Mouse (Mus musculus) left cerebral cortex, adult 8-10 months (tissue): Measurements from ENCODE around the gene St3gal4. TPM values are rescaled to one million over a fixed set of nuclear protein-coding genes. Genes with fewer than 3 reads are reported as not detected.
A peak's percentile ranks its signal among the peaks of the same experiment; 100 is the strongest.

ENCODE experiments used
- DNase-seq, 2 experiments: peaks; one replicate each; pipeline ENCODE4 v3.0.0; 2022; ENCODE audit warnings: low spot score in 2 of 2
- total RNA-seq, 4 experiments: library from RNA; stranded (reverse); gene quantifications; 2 replicates each; pipeline ENCODE4 v1.2.4; 2022

St3gal4 gene
- total RNA-seq, 4 experiments from 2014 or later = 26.5 to 30.4 (median 28.9) TPM

DNA sequence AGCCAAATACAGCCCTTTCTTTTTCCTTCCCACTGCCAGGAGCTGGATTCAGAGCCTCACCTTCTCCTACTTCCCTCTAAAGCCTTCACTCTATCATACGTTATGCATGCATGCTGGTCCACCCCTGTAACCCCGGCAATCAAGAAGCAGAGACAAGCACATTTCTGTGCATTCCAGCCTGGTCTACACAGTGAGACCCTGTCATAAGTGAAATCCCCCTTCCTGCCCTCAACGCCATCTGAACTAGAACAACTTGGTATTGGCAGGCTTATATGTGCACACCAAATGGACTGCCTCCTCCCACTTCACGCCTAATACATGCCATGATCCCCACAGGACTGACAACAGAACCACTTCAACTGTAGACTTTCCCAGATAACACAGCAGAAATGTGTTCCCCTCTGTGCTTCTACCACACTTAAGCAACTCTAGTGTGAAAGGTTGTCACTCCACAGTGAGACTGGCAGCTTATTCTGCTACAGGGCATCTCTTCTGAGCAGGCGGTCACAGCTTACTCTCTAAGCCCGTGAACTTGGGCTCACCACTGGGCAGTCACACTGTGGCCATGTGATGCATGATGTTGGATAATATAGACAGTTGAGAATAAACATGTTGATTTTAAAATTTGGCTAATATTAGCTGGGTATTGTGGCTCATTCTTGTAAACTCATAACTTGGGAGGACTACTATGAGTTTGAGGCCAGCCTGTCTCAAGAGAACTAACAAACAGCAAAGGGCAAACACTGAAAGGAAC lies 68.2 kb downstream of the St3gal4 start:
- peak; percentile 0 to 3 for DNase-seq

DNA sequence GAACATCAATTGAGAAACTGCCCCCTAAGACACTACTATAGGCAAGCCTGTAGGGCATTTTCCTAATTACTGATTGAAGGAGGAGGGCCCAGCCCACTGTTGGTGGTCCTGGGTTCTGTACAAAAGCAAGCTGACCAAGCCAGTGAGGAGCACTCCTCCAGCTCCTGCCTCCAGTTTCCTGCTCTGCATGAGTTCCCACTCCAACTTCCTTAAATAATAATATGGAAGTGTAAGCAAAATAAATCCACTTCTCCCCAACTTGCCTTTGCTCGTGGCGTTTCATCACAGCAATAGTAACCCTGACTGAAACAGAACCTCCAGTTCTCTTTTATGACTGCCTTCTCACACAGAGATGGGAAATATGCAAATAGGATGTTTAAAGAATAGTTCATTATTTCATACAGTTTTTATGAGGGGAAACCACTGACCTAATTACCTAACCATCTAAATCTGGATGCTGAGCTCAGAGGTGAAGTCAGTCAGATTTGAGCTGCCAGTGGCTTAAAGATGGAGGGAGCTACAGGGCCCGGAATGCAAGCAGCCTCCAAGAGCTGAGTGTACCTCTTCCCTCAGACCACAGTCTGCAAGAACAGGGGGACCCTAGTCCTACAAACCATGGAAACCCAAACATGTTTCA lies 69.1 kb downstream of the St3gal4 start:
- DNase-seq = peak in 1 of 2 experiments; percentile 2

- DNase-seq = peak in 1 of 2 experiments; percentile 1
Measured at GRCm38 (mm10) chr9:35048449-35048848, 70.6 kb downstream of the St3gal4 start.

DNA sequence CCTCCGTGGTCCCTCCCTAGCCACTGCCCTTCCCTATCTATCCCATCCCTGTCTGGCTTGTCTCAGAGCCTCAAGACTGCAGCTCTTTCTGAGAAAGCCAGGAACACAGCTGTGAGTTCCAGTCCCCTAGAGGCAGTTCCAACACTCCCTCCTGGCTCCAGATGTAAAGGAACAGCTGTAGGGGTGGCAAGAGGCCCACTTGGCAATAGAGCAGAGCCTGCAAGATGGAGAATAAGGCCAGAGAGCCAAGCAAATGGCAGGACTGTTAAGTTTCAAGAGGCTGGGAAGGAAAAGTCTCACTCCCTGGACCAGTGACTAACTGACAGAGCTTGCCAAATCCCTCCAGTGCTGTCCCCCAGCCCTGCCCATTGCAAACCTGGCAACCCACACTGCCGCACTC lies 73.3 kb downstream of the St3gal4 start:
- no peak for DNase-seq

- no peak for DNase-seq
Measured at GRCm38 (mm10) chr9:35045031-35045531, 74.0 kb downstream of the St3gal4 start.

DNA sequence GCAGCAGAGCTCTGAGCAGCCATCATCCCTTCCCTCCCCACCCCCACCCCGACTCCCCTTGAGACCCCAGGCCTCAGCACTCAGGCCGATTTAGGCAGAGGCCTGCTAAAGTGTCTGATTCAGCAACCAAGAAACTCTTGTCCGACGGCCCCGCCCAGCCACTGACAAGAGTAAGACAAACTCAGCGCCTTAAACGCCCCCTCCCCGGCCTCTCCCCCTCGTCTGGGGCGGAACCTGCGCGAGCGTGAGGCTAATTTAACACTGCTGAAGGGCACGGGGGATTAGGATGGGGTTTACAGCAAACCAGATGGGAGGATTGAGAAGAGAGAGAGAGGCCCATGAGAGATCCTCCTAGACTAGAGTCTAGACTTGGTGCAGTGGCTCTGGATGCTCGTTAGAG lies 74.6 kb downstream of the St3gal4 start:
- no peak for DNase-seq

DNA sequence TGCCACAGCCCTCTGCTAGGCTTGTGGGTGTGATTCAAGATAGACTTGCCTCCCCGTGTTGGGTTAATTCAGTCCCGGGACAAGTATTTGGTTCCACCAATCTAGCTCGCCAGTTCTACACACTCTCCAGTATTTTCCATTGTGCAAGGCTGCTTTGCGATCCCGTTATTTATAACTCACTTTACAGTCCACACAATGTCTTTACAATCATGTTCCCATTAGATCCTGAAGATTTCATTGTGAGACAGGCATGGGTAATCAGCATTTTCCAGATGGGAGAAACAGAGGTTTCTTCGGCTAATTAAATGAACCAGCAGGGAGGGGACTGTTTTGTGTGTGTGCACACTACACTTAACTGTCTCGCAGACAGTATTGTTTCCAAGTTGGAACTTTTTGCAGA lies 75.4 kb downstream of the St3gal4 start:
- no peak for DNase-seq

GRCm38 (mm10) chr9:35041493-35041892 lies 77.6 kb downstream of the St3gal4 start:
- DNase-seq = no peak

DNA sequence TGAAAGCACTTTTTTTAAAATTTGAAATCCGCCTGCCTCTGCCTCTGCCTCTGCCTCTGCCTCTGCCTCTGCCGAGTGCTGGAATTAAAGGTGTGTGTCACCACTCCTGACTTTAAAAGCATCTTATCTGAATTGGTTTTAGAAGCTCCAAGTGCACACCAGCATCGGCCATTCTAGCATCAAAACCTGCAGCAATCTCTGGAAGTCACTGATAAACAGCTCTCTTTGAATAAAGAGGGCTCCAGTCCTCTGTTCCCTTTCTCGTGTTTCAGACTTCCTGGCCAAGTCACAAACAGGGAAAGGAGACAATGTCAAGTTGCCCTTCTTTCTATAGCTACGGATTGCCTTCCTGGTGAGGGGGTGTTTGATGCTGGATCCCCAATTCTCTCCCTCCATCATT lies 79.2 kb downstream of the St3gal4 start:
- DNase-seq = no peak

- DNase-seq = no peak
Measured at GRCm38 (mm10) chr9:35038922-35039586, 80.0 kb downstream of the St3gal4 start.

DNA sequence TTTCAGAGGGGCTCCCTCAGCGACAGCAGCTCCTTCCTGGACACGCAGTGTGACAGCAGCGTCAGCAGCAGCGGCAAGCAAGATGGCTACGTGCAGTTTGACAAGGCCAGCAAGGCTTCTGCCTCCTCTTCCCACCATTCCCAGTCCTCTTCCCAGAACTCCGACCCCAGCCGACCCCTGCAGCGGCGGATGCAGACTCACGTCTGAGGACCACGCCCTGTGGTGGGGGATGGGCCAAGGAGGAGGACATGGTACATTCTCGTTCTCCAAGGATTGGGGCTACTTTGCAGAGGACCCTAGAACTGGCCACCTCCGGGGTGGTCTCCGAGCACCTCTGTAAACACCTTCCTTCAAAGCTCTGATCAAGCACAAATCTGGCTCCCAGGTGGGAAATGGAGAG lies 84.0 kb downstream of the St3gal4 start:
- DNase-seq = no peak

GRCm38 (mm10) chr9:35032457-35032856 lies 86.6 kb downstream of the St3gal4 start:
- DNase-seq = no peak

DNA sequence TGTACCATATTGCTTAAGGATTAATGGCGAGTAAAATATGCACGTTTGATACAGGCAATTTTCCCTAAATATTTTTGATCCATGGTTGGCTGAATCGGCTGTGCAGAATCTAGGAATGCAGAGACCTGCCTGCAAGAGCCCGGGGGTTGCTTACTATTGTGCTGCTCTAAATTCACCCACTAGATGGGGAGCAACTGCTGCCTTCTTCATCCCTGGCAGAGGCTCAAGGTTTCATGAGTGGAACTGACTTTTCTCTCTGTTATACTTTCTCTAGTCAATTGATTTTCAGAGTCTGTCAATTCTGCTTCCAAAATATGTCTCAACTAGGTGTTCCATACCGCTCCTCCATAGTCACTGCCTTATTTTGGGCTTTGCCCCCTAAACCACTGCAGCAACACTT lies 88.2 kb downstream of the St3gal4 start:
- DNase-seq = no peak

DNA sequence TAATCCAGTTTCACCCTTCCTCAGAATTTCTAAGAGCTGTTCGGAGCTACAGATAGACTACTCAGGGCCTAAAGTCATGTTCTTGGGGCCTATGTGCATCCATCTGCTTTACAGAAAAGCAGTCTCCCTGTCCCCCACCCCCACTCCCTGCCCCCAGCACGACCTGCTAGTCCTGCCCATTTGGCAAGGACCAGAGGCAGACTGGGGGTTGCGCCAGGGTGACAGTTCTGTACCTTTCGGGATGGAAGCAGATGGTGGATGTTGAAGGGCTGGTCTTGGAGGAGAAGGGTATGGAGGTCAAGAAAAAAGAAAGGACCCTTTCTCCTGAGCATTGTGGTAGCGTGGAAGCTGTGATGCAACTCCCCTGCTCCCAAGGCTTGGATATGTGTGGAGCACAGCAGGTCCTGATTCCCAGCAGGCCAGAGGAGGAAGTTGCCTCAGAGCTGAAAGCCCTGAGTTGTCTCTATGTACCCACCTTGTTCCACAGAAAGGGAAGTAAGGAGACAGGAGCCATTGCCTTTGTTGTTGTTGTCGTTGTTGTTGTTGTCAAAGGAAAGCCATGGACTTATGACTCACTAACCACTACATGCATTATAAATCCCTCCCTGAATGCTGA lies 91.6 kb downstream of the St3gal4 start:
- DNase-seq = no peak

DNA sequence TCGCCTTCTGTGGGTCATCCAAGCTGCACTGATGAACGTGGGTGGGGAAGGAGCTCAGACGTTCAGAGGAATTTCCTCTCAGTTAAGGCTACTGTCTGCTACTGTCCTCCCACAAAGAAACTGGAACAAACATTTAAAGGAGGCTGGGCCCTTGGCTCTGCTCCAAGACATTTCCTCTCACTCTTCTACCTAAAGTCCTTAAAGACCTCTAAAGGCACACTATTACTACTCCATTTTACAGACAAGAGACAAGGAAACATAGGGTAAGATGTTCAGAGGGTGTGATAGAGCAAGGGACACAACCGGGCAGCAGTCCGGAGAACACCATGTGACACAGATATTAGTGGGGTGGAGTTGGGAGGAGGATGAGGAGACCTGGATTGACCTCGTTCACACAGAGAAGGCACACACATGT lies 92.2 kb downstream of the St3gal4 start:
- DNase-seq = peak in 1 of 2 experiments; percentile 28

GRCm38 (mm10) chr9:35026311-35026710 lies 92.8 kb downstream of the St3gal4 start:
- DNase-seq = no peak

- no peak for DNase-seq
Measured at GRCm38 (mm10) chr9:35024591-35025496, 94.2 kb downstream of the St3gal4 start.

GRCm38 (mm10) chr9:35021744-35022143 lies 97.3 kb downstream of the St3gal4 start:
- no peak for DNase-seq

GRCm38 (mm10) chr9:35020015-35020653 lies 98.9 kb downstream of the St3gal4 start:
- DNase-seq = no peak

- DNase-seq = peak; percentile 56 to 67
Measured at GRCm38 (mm10) chr9:35019372-35019771, 99.7 kb downstream of the St3gal4 start.
